Mouse (Mus musculus): ENCODE measurements around the gene Tcf23. TPM values are rescaled to one million over a fixed set of nuclear protein-coding genes. Genes with fewer than 3 reads are reported as not detected.

The Tcf23 gene
- total and polyA plus RNA-seq, 2 experiments from 2014 or later = 0.06 TPM; not detected in 1

GRCm38 (mm10) chr5:30923119-30923518 lies 45.3 kb upstream of the Tcf23 start:
- Histone ChIP-seq H3K27me3 (ENCODE audit: insufficient read depth, low read length) (no peaks in the 10 kb centered on the region), H3K9ac (replicated peaks; ENCODE audit: low read length) (no peak overlapping the region), H3K9me3 (ENCODE audit: low read length) (no peaks in the 10 kb centered on the region), H3K4me1 (ENCODE audit: insufficient read depth, low read length) (peaks cover 10% of the 10 kb centered on the region), H3K4me3 (ENCODE audit: low read length) (no peak overlapping the region), H3K4me2 (ENCODE audit: low read depth, low read length) (no peak overlapping the region), H3K27ac (no peak overlapping the region), H3K36me3 (ENCODE audit: insufficient read depth, low read length) (no peaks in the 10 kb centered on the region)
- no peak for DNase-seq (ENCODE audit: low spot score)
- ATAC-seq = no peak
- no peak for TF ChIP-seq CTCF (IDR thresholded peaks at IDR 0.05; ENCODE audit: low read depth)
- 85% methylated on average over 6 of the region's 6 CpGs for WGBS

GRCm38 (mm10) chr5:30924614-30925013 lies 43.8 kb upstream of the Tcf23 start:
- DNase-seq (ENCODE audit: low spot score) (no peak), ATAC-seq (no peak)
- Histone ChIP-seq H3K9ac (replicated peaks; ENCODE audit: low read length) (no peak overlapping the region), H3K4me1 (ENCODE audit: insufficient read depth, low read length) (peaks cover 10% of the 10 kb centered on the region), H3K9me3 (ENCODE audit: low read length) (no peaks in the 10 kb centered on the region), H3K4me2 (ENCODE audit: low read depth, low read length) (no peak overlapping the region), H3K4me3 (ENCODE audit: low read length) (no peak overlapping the region), H3K27ac (no peak overlapping the region), H3K27me3 (ENCODE audit: insufficient read depth, low read length) (no peaks in the 10 kb centered on the region), H3K36me3 (ENCODE audit: insufficient read depth, low read length) (no peaks in the 10 kb centered on the region)
- TF ChIP-seq CTCF (IDR thresholded peaks at IDR 0.05; ENCODE audit: low read depth) = no peak
- 83% methylated on average over 8 of the region's 8 CpGs for WGBS

DNA sequence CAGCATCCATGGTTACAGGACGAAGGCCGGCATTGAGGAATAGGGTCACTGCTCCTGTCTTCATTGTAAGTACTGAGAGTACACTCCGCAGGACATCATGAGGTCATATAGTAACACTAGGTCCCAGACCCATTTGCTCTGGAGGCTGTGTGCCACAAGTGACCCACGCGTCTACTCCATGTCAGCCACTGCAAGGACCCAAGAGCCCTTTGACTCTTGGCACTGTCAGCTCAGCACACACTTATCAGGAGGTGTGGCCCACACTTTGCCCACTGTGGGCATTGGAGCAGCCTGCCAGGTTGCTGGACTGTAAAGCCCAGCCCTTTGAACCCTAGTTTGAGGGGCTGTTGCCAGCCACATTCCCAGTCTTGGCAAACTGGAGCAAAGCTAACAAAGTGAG lies 43.2 kb upstream of the Tcf23 start:
- Histone ChIP-seq H3K27me3 (ENCODE audit: insufficient read depth, low read length) (no peaks in the 10 kb centered on the region), H3K9me3 (ENCODE audit: low read length) (no peaks in the 10 kb centered on the region), H3K4me3 (ENCODE audit: low read length) (no peak overlapping the region), H3K9ac (replicated peaks; ENCODE audit: low read length) (no peak overlapping the region), H3K36me3 (ENCODE audit: insufficient read depth, low read length) (no peaks in the 10 kb centered on the region), H3K4me2 (ENCODE audit: low read depth, low read length) (no peak overlapping the region), H3K27ac (no peak overlapping the region), H3K4me1 (ENCODE audit: insufficient read depth, low read length) (peaks cover 10% of the 10 kb centered on the region)
- no peak for TF ChIP-seq CTCF (IDR thresholded peaks at IDR 0.05; ENCODE audit: low read depth)
- DNase-seq (ENCODE audit: low spot score) = no peak
- WGBS = 87% methylated on average over 5 of the region's 5 CpGs
- ATAC-seq = no peak

DNA sequence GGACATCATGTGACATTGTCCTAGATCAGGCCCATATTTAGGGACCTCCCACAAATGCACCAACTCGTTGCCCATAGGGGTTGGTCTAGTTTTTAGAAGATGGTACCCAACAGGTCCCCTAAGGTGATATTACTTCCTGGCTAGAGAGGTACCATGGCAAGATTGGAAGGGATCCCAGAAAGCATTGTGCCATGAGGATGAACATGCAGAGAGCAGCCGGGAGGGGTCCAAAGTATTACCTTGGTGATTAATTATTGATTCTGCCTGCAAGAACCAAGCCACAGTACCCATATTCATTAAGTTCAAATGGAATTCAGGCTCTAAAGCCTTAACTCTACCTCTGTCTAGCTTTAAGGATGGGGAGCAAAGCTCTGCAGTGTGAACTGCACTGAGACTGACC lies 42.4 kb upstream of the Tcf23 start:
- 78% methylated on average over 2 of the region's 2 CpGs for WGBS
- no peak for ATAC-seq
- peaks cover 8% of the 10 kb centered on the region for H3K4me1 ChIP-seq (ENCODE audit: insufficient read depth, low read length)
- H3K36me3 ChIP-seq (ENCODE audit: insufficient read depth, low read length) = no peaks in the 10 kb centered on the region
- H3K9me3 ChIP-seq (ENCODE audit: low read length) = no peaks in the 10 kb centered on the region
- no peak overlapping the region for H3K9ac ChIP-seq (replicated peaks; ENCODE audit: low read length)
- no peak overlapping the region for H3K4me2 ChIP-seq (ENCODE audit: low read depth, low read length)
- no peaks in the 10 kb centered on the region for H3K27me3 ChIP-seq (ENCODE audit: insufficient read depth, low read length)
- H3K4me3 ChIP-seq (ENCODE audit: low read length) = no peak overlapping the region
- no peak for DNase-seq (ENCODE audit: low spot score)
- H3K27ac ChIP-seq = no peak overlapping the region
- TF ChIP-seq CTCF (IDR thresholded peaks at IDR 0.05; ENCODE audit: low read depth) = no peak

- H3K36me3 ChIP-seq (ENCODE audit: insufficient read depth, low read length) = no peaks in the 10 kb centered on the region
- no peak overlapping the region for H3K9ac ChIP-seq (replicated peaks; ENCODE audit: low read length)
- DNase-seq (ENCODE audit: low spot score) (peak; percentile 72), ATAC-seq (peak; percentile 67; the same call in 1 of the 2 replicates)
- WGBS = 43% methylated on average over 7 of the region's 7 CpGs
- no peak for TF ChIP-seq CTCF (IDR thresholded peaks at IDR 0.05; ENCODE audit: low read depth)
- no peaks in the 10 kb centered on the region for H3K27me3 ChIP-seq (ENCODE audit: insufficient read depth, low read length)
- H3K4me2 ChIP-seq (ENCODE audit: low read depth, low read length) = peak overlapping the region; percentile 42
- H3K9me3 ChIP-seq (ENCODE audit: low read length) = no peaks in the 10 kb centered on the region
- H3K4me3 ChIP-seq (ENCODE audit: low read length) = no peak overlapping the region
- H3K4me1 ChIP-seq (ENCODE audit: insufficient read depth, low read length) = no peaks in the 10 kb centered on the region
- H3K27ac ChIP-seq = no peak overlapping the region
These were observed 40.4 kb upstream of the Tcf23 start for GRCm38 (mm10) chr5:30927945-30928529.

GRCm38 (mm10) chr5:30930121-30930520 lies 38.3 kb upstream of the Tcf23 start:
- H3K9me3 ChIP-seq (ENCODE audit: low read length) = no peaks in the 10 kb centered on the region
- no peak overlapping the region for H3K4me2 ChIP-seq (ENCODE audit: low read depth, low read length)
- ATAC-seq (peak; percentile 36; the same call in 1 of the 2 replicates), DNase-seq (ENCODE audit: low spot score) (peak; percentile 89)
- H3K9ac ChIP-seq (replicated peaks; ENCODE audit: low read length) = no peak overlapping the region
- H3K4me3 ChIP-seq (ENCODE audit: low read length) = no peak overlapping the region
- H3K36me3 ChIP-seq (ENCODE audit: insufficient read depth, low read length) = no peaks in the 10 kb centered on the region
- WGBS = 34% methylated on average over 4 of the region's 4 CpGs
- TF ChIP-seq CTCF (IDR thresholded peaks at IDR 0.05; ENCODE audit: low read depth) = peak; percentile 80
- no peaks in the 10 kb centered on the region for H3K4me1 ChIP-seq (ENCODE audit: insufficient read depth, low read length)
- H3K27ac ChIP-seq = no peak overlapping the region
- H3K27me3 ChIP-seq (ENCODE audit: insufficient read depth, low read length) = no peaks in the 10 kb centered on the region

GRCm38 (mm10) chr5:30930846-30931245 lies 37.6 kb upstream of the Tcf23 start:
- no peak overlapping the region for H3K9ac ChIP-seq (replicated peaks; ENCODE audit: low read length)
- no peak overlapping the region for H3K4me2 ChIP-seq (ENCODE audit: low read depth, low read length)
- TF ChIP-seq CTCF (IDR thresholded peaks at IDR 0.05; ENCODE audit: low read depth) = no peak
- H3K9me3 ChIP-seq (ENCODE audit: low read length) = no peaks in the 10 kb centered on the region
- no peaks in the 10 kb centered on the region for H3K4me1 ChIP-seq (ENCODE audit: insufficient read depth, low read length)
- 0 out of 2 replicates have a peak, but pooled peaks have one; percentile 15 for ATAC-seq
- H3K36me3 ChIP-seq (ENCODE audit: insufficient read depth, low read length) = no peaks in the 10 kb centered on the region
- no peak for DNase-seq (ENCODE audit: low spot score)
- 0 out of 2 replicates have a peak overlapping the region, but pooled peaks have one; percentile 11 for H3K27ac ChIP-seq
- WGBS = 59% methylated on average over 6 of the region's 6 CpGs
- H3K4me3 ChIP-seq (ENCODE audit: low read length) = no peak overlapping the region
- no peaks in the 10 kb centered on the region for H3K27me3 ChIP-seq (ENCODE audit: insufficient read depth, low read length)

Measured in hindbrain, postnatal 0 days (tissue).